Mouse (Mus musculus) brain, embryonic 14.5 days (tissue): Measurements from ENCODE around the gene Runx1.

Source experiments
- CTCF ChIP-seq: fragments of 200-500 bp; IDR thresholded peaks from 2 replicates; pipeline ENCODE4 v1.5.1; 2012; ENCODE audit warnings: inconsistent platforms, mild to moderate bottlenecking, moderate library complexity, borderline replicate concordance; ENCODE audit not compliant: insufficient read depth, insufficient read length; ENCODE audit errors: extremely low read depth
- POLR2A ChIP-seq: fragments of 200-500 bp; IDR thresholded peaks from 2 replicates; pipeline ENCODE4 v1.6.1; 2012; ENCODE audit warnings: mild to moderate bottlenecking, inconsistent platforms, borderline replicate concordance; ENCODE audit not compliant: poor library complexity, insufficient read depth, insufficient read length, severe bottlenecking; ENCODE audit errors: extremely low read depth

- TF ChIP-seq CTCF (no peak), POLR2A (no peak)
Observed at GRCm38 (mm10) chr16:92631637-92632036, 194.3 kb downstream of the Runx1 start.
